Mouse (Mus musculus): Measurements from ENCODE around the gene Ppp1r16b. TPM values are rescaled to one million over a fixed set of nuclear protein-coding genes. Genes with fewer than 3 reads are reported as not detected.

The Ppp1r16b gene
- total and polyA plus RNA-seq, 3 experiments: under 0.01 to 0.67 TPM; not detected in 1

DNA sequence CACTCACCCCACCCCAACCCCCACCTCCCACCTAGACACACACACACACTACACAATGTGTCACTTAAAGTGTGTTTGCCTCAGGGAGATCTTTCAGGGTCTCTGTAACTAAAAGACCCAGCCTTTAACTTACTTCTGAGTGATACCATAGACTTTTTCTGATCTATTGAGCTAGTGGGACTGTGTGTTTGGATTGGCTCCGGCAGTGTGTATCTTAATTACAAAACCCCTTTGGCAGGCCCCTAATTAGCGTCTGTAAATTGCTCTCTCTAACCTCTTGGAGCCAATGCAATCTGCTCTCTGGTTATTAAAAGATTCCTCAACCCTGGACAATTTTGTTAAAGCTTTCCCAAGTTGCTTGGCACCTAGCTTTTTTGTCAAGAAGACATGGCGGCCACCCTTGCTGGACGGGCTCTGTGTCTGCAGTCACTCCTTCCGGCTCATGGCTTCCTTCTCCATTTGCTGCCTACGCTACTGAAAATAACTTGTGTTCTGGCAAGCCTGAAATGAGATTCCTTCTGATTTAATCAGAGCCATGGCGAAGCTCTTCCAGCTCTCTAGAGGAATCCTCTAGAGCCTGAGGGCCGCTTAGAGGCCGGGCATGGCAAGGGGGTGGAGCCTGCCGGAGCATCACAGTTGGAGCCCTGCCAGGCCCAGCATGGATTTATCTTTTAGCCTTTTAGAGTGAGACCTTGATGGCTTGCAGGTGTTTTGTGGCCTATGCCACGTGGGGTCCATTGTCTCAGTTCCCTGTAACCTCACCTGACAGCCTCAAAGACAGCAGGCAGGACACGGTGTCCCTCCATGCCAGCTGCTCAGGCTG is 46.9 kb downstream of the Ppp1r16b start:
- no peaks in the 10 kb centered on the region for H3K9me3 ChIP-seq (replicated peaks; ENCODE audit: insufficient read depth, low read length)
- H3K4me1 ChIP-seq (ENCODE audit: control insufficient read depth in 1 of 2, insufficient read depth in 2 of 2, low read length in 2 of 2): no peaks in the 10 kb centered on the region
- no peaks in the 10 kb centered on the region for H3K79me2 ChIP-seq (ENCODE audit: control insufficient read depth, insufficient read depth, low read length, poor library complexity)
- no peak for TF ChIP-seq MYC (IDR thresholded peaks at IDR 0.05; ENCODE audit: low read depth, low read length)
- no peak for TF ChIP-seq JUND (IDR thresholded peaks at IDR 0.05; ENCODE audit: low read depth, low read length)
- TF ChIP-seq HCFC1 (IDR thresholded peaks at IDR 0.05; ENCODE audit: low read depth, low read length): no peak
- TF ChIP-seq USF1 (IDR thresholded peaks at IDR 0.05; ENCODE audit: low read depth, low read length): no peak
- TF ChIP-seq CHD1 (IDR thresholded peaks at IDR 0.05; ENCODE audit: low read depth, low read length): no peak
- TF ChIP-seq MXI1 (IDR thresholded peaks at IDR 0.05; ENCODE audit: low read depth, low read length): no peak
- no peak for TF ChIP-seq ETS1 (IDR thresholded peaks at IDR 0.05; ENCODE audit: low read depth, low read length)
- no peak for TF ChIP-seq MAX (IDR thresholded peaks at IDR 0.05; ENCODE audit: low read length)
- TF ChIP-seq EP300 (IDR thresholded peaks at IDR 0.05; ENCODE audit: low read depth in 1 of 2, low read length in 2 of 2): no peak
- no peak for TF ChIP-seq ZNF384 (IDR thresholded peaks at IDR 0.05; ENCODE audit: low read depth, low read length)
- TF ChIP-seq NELFE (IDR thresholded peaks at IDR 0.05; ENCODE audit: low read depth, low read length): no peak
- no peak for TF ChIP-seq RAD21 (IDR thresholded peaks at IDR 0.05; ENCODE audit: low read depth, low read length)
- no peak for TF ChIP-seq MEF2A (IDR thresholded peaks at IDR 0.05; ENCODE audit: extremely low read depth, insufficient replicate concordance, low read depth, low read length, poor library complexity, severe bottlenecking)
- no peak for TF ChIP-seq KAT2A (conservative IDR thresholded peaks at IDR 0.05; ENCODE audit: low read depth, low read length)
- no peak for TF ChIP-seq ZMIZ1 (IDR thresholded peaks at IDR 0.05; ENCODE audit: low read depth, low read length)
- no peak overlapping the region for H3K27ac ChIP-seq (ENCODE audit: control insufficient read depth, low read depth, low read length)
- no peaks in the 10 kb centered on the region for H3K36me3 ChIP-seq (ENCODE audit: control insufficient read depth in 1 of 2, insufficient read depth in 2 of 2, low read length in 2 of 2)
- no peaks in the 10 kb centered on the region; a peak in 1 of 4 replicates for H3K27me3 ChIP-seq (ENCODE audit: control insufficient read depth in 1 of 2, insufficient read depth in 2 of 2, low read length in 2 of 2)
- H3K9ac ChIP-seq (ENCODE audit: control insufficient read depth, low read depth, low read length, poor library complexity, severe bottlenecking): no peak overlapping the region
- no peak for DNase-seq (ENCODE audit: low read depth, low spot score)
- H3K4me3 ChIP-seq (ENCODE audit: control insufficient read depth in 1 of 2, insufficient read depth in 1 of 2, low read depth in 2 of 2, low read length in 2 of 2): no peak overlapping the region

DNA sequence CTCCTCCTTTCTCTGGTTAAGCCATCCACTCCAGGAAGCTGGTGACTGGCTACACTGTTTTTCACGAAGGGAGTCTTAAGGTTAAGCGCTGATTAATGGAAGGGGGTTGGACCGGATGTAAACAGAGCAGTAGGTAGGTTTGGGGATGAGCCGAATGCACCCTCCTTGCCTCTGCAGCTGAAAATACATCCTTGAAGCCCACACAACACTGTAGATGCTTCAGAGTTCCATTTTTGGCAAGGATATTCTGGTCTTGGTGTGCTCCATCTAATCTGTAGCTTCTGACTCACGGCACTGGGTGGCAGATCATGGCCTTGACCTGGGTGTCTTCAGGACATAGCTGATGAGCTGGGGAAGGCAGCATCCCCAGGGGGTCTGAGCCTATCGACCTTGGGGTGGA is 49.6 kb downstream of the Ppp1r16b start:
- Histone ChIP-seq H3K4me1 (ENCODE audit: control insufficient read depth in 1 of 2, insufficient read depth in 2 of 2, low read length in 2 of 2) (no peaks in the 10 kb centered on the region), H3K27ac (ENCODE audit: control insufficient read depth, low read depth, low read length) (no peak overlapping the region), H3K79me2 (ENCODE audit: control insufficient read depth, insufficient read depth, low read length, poor library complexity) (no peaks in the 10 kb centered on the region), H3K36me3 (ENCODE audit: control insufficient read depth in 1 of 2, insufficient read depth in 2 of 2, low read length in 2 of 2) (no peaks in the 10 kb centered on the region), H3K4me3 (ENCODE audit: control insufficient read depth in 1 of 2, insufficient read depth in 1 of 2, low read depth in 2 of 2, low read length in 2 of 2) (no peak overlapping the region), H3K9ac (ENCODE audit: control insufficient read depth, low read depth, low read length, poor library complexity, severe bottlenecking) (no peak overlapping the region), H3K27me3 (ENCODE audit: control insufficient read depth in 1 of 2, insufficient read depth in 2 of 2, low read length in 2 of 2) (no peaks in the 10 kb centered on the region; a peak in 1 of 4 replicates), H3K9me3 (replicated peaks; ENCODE audit: insufficient read depth, low read length) (no peaks in the 10 kb centered on the region)
- DNase-seq (ENCODE audit: low read depth, low spot score): no peak
- TF ChIP-seq CHD1 (IDR thresholded peaks at IDR 0.05; ENCODE audit: low read depth, low read length): no peak
- no peak for TF ChIP-seq GATA1 (IDR thresholded peaks at IDR 0.05; ENCODE audit: low read depth, low read length)
- TF ChIP-seq NELFE (IDR thresholded peaks at IDR 0.05; ENCODE audit: low read depth, low read length): no peak
- TF ChIP-seq POLR2A (IDR thresholded peaks at IDR 0.05; ENCODE audit: control insufficient read depth in 1 of 2, insufficient read depth in 1 of 2, low read depth in 1 of 2, low read length in 2 of 2, poor library complexity in 1 of 2): no peak
- TF ChIP-seq TAL1 (IDR thresholded peaks at IDR 0.05; ENCODE audit: low read length): no peak
- TF ChIP-seq ZC3H11A (IDR thresholded peaks at IDR 0.05; ENCODE audit: low read depth, low read length): no peak
- no peak for TF ChIP-seq UBTF (IDR thresholded peaks at IDR 0.05; ENCODE audit: borderline replicate concordance, insufficient read depth, low read depth, low read length)
- TF ChIP-seq POLR2AphosphoS5 (IDR thresholded peaks at IDR 0.05; ENCODE audit: borderline replicate concordance, low read depth, low read length): no peak
- no peak for TF ChIP-seq USF1 (IDR thresholded peaks at IDR 0.05; ENCODE audit: low read depth, low read length)
